Mouse (Mus musculus) heart, embryonic 11.5 days (tissue): ENCODE results near the gene Fktn. TPM values are rescaled to one million over a fixed set of nuclear protein-coding genes. Genes with fewer than 3 reads are reported as not detected.
A peak's percentile ranks its signal among the peaks of the same experiment; 100 is the strongest.

Source experiments
- ATAC-seq: fragments of 200-750 bp; cut with Nextera tagmentation; replicated peaks from 2 replicates; pipeline ENCODE4 v1.8.0; 2017; ENCODE audit warnings: moderate library complexity; ENCODE audit not compliant: insufficient number of reproducible peaks, low FRiP score, low TSS enrichment
- H3K27ac ChIP-seq: fragments of 300-500 bp; sonication (generic); 2 replicates; pipeline ENCODE4 v1.5.1; 2014; ENCODE audit warnings: mild to moderate bottlenecking, low read depth, low read length
- H3K27me3 ChIP-seq: fragments of 300-500 bp; sonication (generic); 2 replicates; pipeline ENCODE4 v1.6.1; 2014; ENCODE audit warnings: mild to moderate bottlenecking, low read length, mixed read lengths; ENCODE audit not compliant: control insufficient read depth, insufficient read depth
- H3K36me3 ChIP-seq: fragments of 300-500 bp; sonication (generic); 2 replicates; pipeline ENCODE4 v1.6.1; 2014; ENCODE audit warnings: mild to moderate bottlenecking, low read length, moderate library complexity, mixed read lengths; ENCODE audit not compliant: control insufficient read depth, insufficient read depth
- H3K4me1 ChIP-seq: fragments of 300-500 bp; sonication (generic); 2 replicates; pipeline ENCODE4 v1.6.1; 2014; ENCODE audit warnings: low read length; ENCODE audit not compliant: control insufficient read depth, insufficient read depth
- H3K4me2 ChIP-seq: fragments of 300-500 bp; sonication (generic); 2 replicates; pipeline ENCODE4 v1.6.1; 2014; ENCODE audit warnings: mild to moderate bottlenecking, moderate library complexity
- H3K4me3 ChIP-seq: fragments of 300-500 bp; sonication (generic); 2 replicates; pipeline ENCODE4 v1.5.1; 2014; ENCODE audit warnings: low read depth, low read length
- H3K9ac ChIP-seq: fragments of 300-500 bp; sonication (generic); 2 replicates; pipeline ENCODE4 v1.6.1; 2014; ENCODE audit warnings: mild to moderate bottlenecking, low read depth, low read length, moderate library complexity
- H3K9me3 ChIP-seq: fragments of 300-500 bp; sonication (generic); replicated peaks from 2 replicates; pipeline ENCODE4 v1.6.1; 2016; ENCODE audit warnings: low read length; ENCODE audit not compliant: control insufficient read depth
- WGBS: fragments of 180-500 bp; shearing (Covaris S2); extraction: QIAGEN DNeasy Blood & Tissue Kit; methylation state at CpG from one replicate; pipeline ENCODE4 v1.1.7; 2014; ENCODE audit not compliant: insufficient replicate concordance; 5-methylcytosine and 5-hydroxymethylcytosine counted together
- polyA plus RNA-seq: library from polyadenylated mRNA; unstranded; fragments of >200 nt; fragmentation: Nextera tagmentation; extraction: Ambion mirVana; gene quantifications from 2 replicates; pipeline ENCODE4 v1.2.1, GENCODE M21; 2014

Gene Fktn
- polyA plus RNA-seq, 1 experiment from 2014 or later = 14.5 TPM

DNA sequence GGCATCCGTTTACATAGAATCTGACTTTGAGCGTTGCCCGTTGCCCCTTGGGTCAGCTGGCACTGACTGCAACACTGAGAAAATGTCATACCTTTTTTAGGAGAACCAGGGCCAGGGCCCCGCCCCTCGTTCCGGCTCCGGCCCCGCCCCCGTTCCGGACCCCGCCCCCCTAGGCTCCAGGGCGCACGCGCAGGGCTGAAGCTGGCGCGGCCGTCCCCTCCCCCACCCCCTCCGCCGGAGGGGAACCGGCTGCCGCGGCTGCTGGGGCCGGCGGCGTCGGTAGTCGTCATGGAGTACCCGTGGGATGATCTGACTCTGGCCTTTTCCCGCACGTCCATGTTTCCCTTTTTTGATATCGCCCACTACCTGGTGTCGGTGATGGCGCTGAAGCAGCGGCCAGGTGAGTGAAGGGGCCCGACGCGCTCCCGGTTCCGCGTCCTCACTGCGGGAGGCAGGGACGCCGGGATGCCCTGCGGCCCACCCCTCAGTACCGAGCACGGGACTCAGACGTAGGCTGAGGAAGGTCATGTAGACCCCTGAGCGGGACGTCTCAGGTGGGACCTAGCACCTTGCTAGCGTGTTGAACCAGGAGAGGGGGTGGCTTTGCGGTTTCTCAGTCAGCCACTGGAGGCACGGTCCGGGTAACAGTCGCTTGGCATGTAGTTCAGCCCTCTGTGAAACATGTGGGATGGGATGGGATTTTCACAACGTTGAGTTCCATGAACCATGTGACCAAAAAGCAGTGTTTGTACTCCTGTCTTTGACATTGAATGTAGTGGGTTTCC, 112.2 kb downstream of the Fktn start, which contains the start of gene Tmem38b:
Tmem38b (plus strand) TSS at position 225 of the 785 bp plus-strand sequence.
- ATAC-seq = peak; percentile 90
- H3K9me3 ChIP-seq = no peaks in the 10 kb centered on the region
- under 1% methylated on average over 55 of the region's 55 CpGs for WGBS

DNA sequence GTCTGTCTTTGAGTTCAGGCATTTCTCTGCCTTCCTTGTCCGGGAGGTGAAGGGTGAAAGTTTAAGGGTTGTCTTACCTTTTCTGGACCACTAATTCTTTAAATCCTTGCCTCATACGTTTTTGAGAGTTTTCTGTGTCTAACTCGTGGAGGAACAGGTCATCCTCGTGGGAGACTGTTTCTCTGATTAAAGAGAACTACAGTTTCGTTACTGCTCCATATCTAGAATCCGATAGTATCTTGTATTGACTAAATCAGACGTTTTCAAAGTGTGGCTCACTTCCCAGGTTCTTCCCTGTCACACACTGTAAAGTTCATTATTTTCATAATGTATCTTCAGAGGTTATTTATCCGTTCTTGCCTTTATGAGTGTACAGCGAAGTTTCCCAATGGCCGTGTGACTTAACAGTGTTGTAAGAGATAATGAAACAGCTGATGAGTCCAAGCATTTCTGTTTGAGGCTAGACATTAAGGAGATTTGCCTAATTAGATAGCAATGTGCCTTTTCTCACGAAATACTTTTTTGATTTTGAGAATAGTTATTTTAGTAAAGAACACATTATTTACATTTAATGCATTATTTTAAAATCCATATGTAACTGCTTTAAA, 112.9 kb downstream of the Fktn start:
- Histone ChIP-seq H3K4me2 (peak overlapping the region; percentile 82), H3K27ac (no peak overlapping the region), H3K9ac (peak overlapping the region; percentile 75), H3K9me3 (no peaks in the 10 kb centered on the region), H3K4me1 (no peaks in the 10 kb centered on the region), H3K4me3 (peak overlapping the region; percentile 85), H3K36me3 (no peaks in the 10 kb centered on the region), H3K27me3 (no peaks in the 10 kb centered on the region)
- ATAC-seq = no peak
- WGBS = 11% methylated on average over 11 of the region's 11 CpGs

More for the DNA sequence above, 112.2 kb downstream of the Fktn start, which contains the start of gene Tmem38b:
- H3K36me3 ChIP-seq = no peaks in the 10 kb centered on the region
- no peak within 1 kb of the TSS for H3K27ac ChIP-seq
- peak within 1 kb of the TSS; percentile 82 for H3K4me2 ChIP-seq
- H3K4me1 ChIP-seq = no peaks in the 10 kb centered on the region
- no peaks in the 10 kb centered on the region for H3K27me3 ChIP-seq
- peak within 1 kb of the TSS; percentile 85 for H3K4me3 ChIP-seq
- peak within 1 kb of the TSS; percentile 75 for H3K9ac ChIP-seq

Other genes starting within 250 kb of the Fktn start
- gene Fsd1l, start 82.5 kb upstream of the Fktn start, polyA plus RNA-seq = 6.4 and 11.6 TPM in 2 replicates
- 0.07 and 0.10 TPM in 2 replicates for gene Tal2, start 65.7 kb downstream of the Fktn start, polyA plus RNA-seq
- 13.3 and 14.4 TPM in 2 replicates for gene Tmem38b, start 112.0 kb downstream of the Fktn start, polyA plus RNA-seq